Mouse (Mus musculus) MEL (cell line): ENCODE measurements around the gene Nap1l1. TPM values are rescaled to one million over a fixed set of nuclear protein-coding genes. Genes with fewer than 3 reads are reported as not detected.
A peak's percentile ranks its signal among the peaks of the same experiment; 100 is the strongest.

ENCODE experiments used
- DNase-seq: peaks from one replicate; pipeline ENCODE4 v3.0.0; 2011; ENCODE audit warnings: low read depth, low spot score
- H3K27ac ChIP-seq: 2 replicates; pipeline ENCODE4 v1.5.1; 2012; ENCODE audit warnings: low read depth, mild to moderate bottlenecking, control low read depth, low read length, moderate library complexity; ENCODE audit not compliant: control insufficient read depth
- H3K27me3 ChIP-seq, 2 experiments: fragments of 150-350 bp in 1 of 2; sonication (generic) in 1 of 2; 2 replicates each; pipeline ENCODE4 v1.6.1; 2012; ENCODE audit warnings: low read length in 2 of 2, mild to moderate bottlenecking in 2 of 2, improper control_type of control experiment in 1 of 2, moderate library complexity in 1 of 2; ENCODE audit not compliant: insufficient read depth in 2 of 2, control insufficient read depth in 1 of 2
- H3K36me3 ChIP-seq, 2 experiments: 2 replicates each; pipeline ENCODE4 v1.6.1; 2012 to 2014; ENCODE audit warnings: low read length in 2 of 2, improper control_type of control experiment in 1 of 2, inconsistent platforms in 1 of 2, mild to moderate bottlenecking in 1 of 2; ENCODE audit not compliant: insufficient read depth in 2 of 2, control insufficient read depth in 1 of 2
- H3K4me1 ChIP-seq, 2 experiments: fragments of 150-350 bp in 1 of 2; sonication (generic) in 1 of 2; 2 replicates each; pipeline ENCODE4 v1.6.1; 2012; ENCODE audit warnings: low read length in 2 of 2, improper control_type of control experiment in 1 of 2, mild to moderate bottlenecking in 1 of 2; ENCODE audit not compliant: insufficient read depth in 2 of 2, control insufficient read depth in 1 of 2
- H3K4me3 ChIP-seq, 2 experiments: fragments of 150-350 bp in 1 of 2; sonication (generic) in 1 of 2; 2 replicates each; pipeline ENCODE4 v1.5.1; 2012; ENCODE audit warnings: low read depth in 2 of 2, low read length in 2 of 2, mild to moderate bottlenecking in 2 of 2, moderate library complexity in 2 of 2, control low read depth in 1 of 2, improper control_type of control experiment in 1 of 2; ENCODE audit not compliant: control insufficient read depth in 1 of 2, insufficient read depth in 1 of 2
- H3K79me2 ChIP-seq: 2 replicates; pipeline ENCODE4 v1.6.1; 2012; ENCODE audit warnings: mild to moderate bottlenecking, low read length, moderate library complexity; ENCODE audit not compliant: control insufficient read depth, poor library complexity, insufficient read depth
- H3K9ac ChIP-seq: 2 replicates; pipeline ENCODE4 v1.6.1; 2012; ENCODE audit warnings: low read depth, mild to moderate bottlenecking, control low read depth, low read length, moderate library complexity; ENCODE audit not compliant: control insufficient read depth, poor library complexity, severe bottlenecking
- H3K9me3 ChIP-seq: fragments of 150-350 bp; sonication (generic); replicated peaks from 2 replicates; pipeline ENCODE4 v1.6.1; 2012; ENCODE audit warnings: mild to moderate bottlenecking, low read length, improper control_type of control experiment, moderate library complexity; ENCODE audit not compliant: insufficient read depth
- BHLHE40 ChIP-seq: IDR thresholded peaks from 2 replicates; pipeline ENCODE4 v1.6.1; 2012; ENCODE audit warnings: low read depth, mild to moderate bottlenecking, inconsistent platforms, low read length, improper control_type of control experiment, borderline replicate concordance
- CHD1 ChIP-seq: IDR thresholded peaks from 2 replicates; pipeline ENCODE4 v1.6.1; 2012; ENCODE audit warnings: low read depth, mild to moderate bottlenecking, inconsistent platforms, low read length, improper control_type of control experiment
- CTCF ChIP-seq, 3 experiments: IDR thresholded peaks in 2 of 3; conservative IDR thresholded peaks in 1 of 3; 2 replicates each; pipeline ENCODE4 v1.5.1; 2011 to 2012; ENCODE audit warnings: low read length in 3 of 3, low read depth in 2 of 3, mild to moderate bottlenecking in 2 of 3, improper control_type of control experiment in 1 of 3, inconsistent platforms in 1 of 3, mixed read lengths in 1 of 3, moderate library complexity in 1 of 3; ENCODE audit not compliant: control insufficient read depth in 1 of 3, insufficient read depth in 1 of 3, poor library complexity in 1 of 3, severe bottlenecking in 1 of 3
- E2F4 ChIP-seq: IDR thresholded peaks from 2 replicates; pipeline ENCODE4 v1.6.1; 2011; ENCODE audit warnings: low read depth, low read length, improper control_type of control experiment, borderline replicate concordance
- ELF1 ChIP-seq: IDR thresholded peaks from 2 replicates; pipeline ENCODE4 v1.6.1; 2014; ENCODE audit warnings: low read depth, mild to moderate bottlenecking, inconsistent platforms, low read length, improper control_type of control experiment, moderate library complexity
- EP300 ChIP-seq, 2 experiments: IDR thresholded peaks; 2 replicates each; pipeline ENCODE4 v1.6.1; 2011; ENCODE audit warnings: improper control_type of control experiment in 2 of 2, low read length in 2 of 2, low read depth in 1 of 2, mild to moderate bottlenecking in 1 of 2
- ETS1 ChIP-seq: IDR thresholded peaks from 2 replicates; pipeline ENCODE4 v1.6.1; 2012; ENCODE audit warnings: low read depth, mild to moderate bottlenecking, inconsistent platforms, low read length, improper control_type of control experiment, moderate library complexity
- GATA1 ChIP-seq: IDR thresholded peaks from 2 replicates; pipeline ENCODE4 v1.6.1; 2011; ENCODE audit warnings: low read depth, low read length, improper control_type of control experiment
- HCFC1 ChIP-seq: IDR thresholded peaks from 2 replicates; pipeline ENCODE4 v1.6.1; 2012; ENCODE audit warnings: low read depth, mild to moderate bottlenecking, inconsistent platforms, low read length, improper control_type of control experiment, moderate library complexity
- JUND ChIP-seq: IDR thresholded peaks from 2 replicates; pipeline ENCODE4 v1.6.1; 2011; ENCODE audit warnings: low read depth, mild to moderate bottlenecking, improper control_type of control experiment, low read length
- MAFK ChIP-seq: IDR thresholded peaks from 2 replicates; pipeline ENCODE4 v1.6.1; 2011; ENCODE audit warnings: low read depth, mild to moderate bottlenecking, low read length, improper control_type of control experiment, borderline replicate concordance
- MAX ChIP-seq: IDR thresholded peaks from 2 replicates; pipeline ENCODE4 v1.6.1; 2011; ENCODE audit warnings: low read length, improper control_type of control experiment
- MAZ ChIP-seq: IDR thresholded peaks from 2 replicates; pipeline ENCODE4 v1.6.1; 2012; ENCODE audit warnings: low read depth, mild to moderate bottlenecking, inconsistent platforms, low read length, improper control_type of control experiment
- MXI1 ChIP-seq: IDR thresholded peaks from 2 replicates; pipeline ENCODE4 v1.6.1; 2011; ENCODE audit warnings: mild to moderate bottlenecking, low read depth, low read length, improper control_type of control experiment
- NELFE ChIP-seq: IDR thresholded peaks from 2 replicates; pipeline ENCODE4 v1.6.1; 2011; ENCODE audit warnings: low read depth, low read length, improper control_type of control experiment
- NRF1 ChIP-seq: IDR thresholded peaks from 2 replicates; pipeline ENCODE4 v1.6.1; 2014; ENCODE audit warnings: low read depth, mild to moderate bottlenecking, inconsistent platforms, low read length, improper control_type of control experiment, moderate library complexity; ENCODE audit not compliant: poor library complexity, insufficient read depth, severe bottlenecking
- POLR2AphosphoS2 ChIP-seq: IDR thresholded peaks from 2 replicates; pipeline ENCODE4 v1.6.1; 2011; ENCODE audit warnings: low read length, improper control_type of control experiment
- RAD21 ChIP-seq: IDR thresholded peaks from 2 replicates; pipeline ENCODE4 v1.6.1; 2011; ENCODE audit warnings: mild to moderate bottlenecking, low read depth, low read length, improper control_type of control experiment
- SIN3A ChIP-seq: IDR thresholded peaks from 2 replicates; pipeline ENCODE4 v1.6.1; 2012; ENCODE audit warnings: low read length, improper control_type of control experiment, inconsistent platforms
- TCF12 ChIP-seq: IDR thresholded peaks from 2 replicates; pipeline ENCODE4 v1.6.1; 2014; ENCODE audit warnings: low read depth, mild to moderate bottlenecking, inconsistent platforms, low read length, improper control_type of control experiment, moderate library complexity
- UBTF ChIP-seq: IDR thresholded peaks from 2 replicates; pipeline ENCODE4 v1.6.1; 2012; ENCODE audit warnings: low read depth, mild to moderate bottlenecking, inconsistent platforms, low read length, improper control_type of control experiment, moderate library complexity, borderline replicate concordance; ENCODE audit not compliant: insufficient read depth
- USF2 ChIP-seq, 2 experiments: IDR thresholded peaks; 2 replicates each; pipeline ENCODE4 v1.6.1; 2011 to 2012; ENCODE audit warnings: improper control_type of control experiment in 2 of 2, low read length in 2 of 2, borderline replicate concordance in 1 of 2, inconsistent platforms in 1 of 2, low read depth in 1 of 2, mild to moderate bottlenecking in 1 of 2; ENCODE audit not compliant: insufficient read depth in 1 of 2
- ZC3H11A ChIP-seq: IDR thresholded peaks from 2 replicates; pipeline ENCODE4 v1.6.1; 2012; ENCODE audit warnings: low read depth, mild to moderate bottlenecking, inconsistent platforms, low read length, improper control_type of control experiment
- ZMIZ1 ChIP-seq: IDR thresholded peaks from 2 replicates; pipeline ENCODE4 v1.6.1; 2012; ENCODE audit warnings: low read depth, mild to moderate bottlenecking, inconsistent platforms, low read length, improper control_type of control experiment, moderate library complexity
- ZNF384 ChIP-seq: IDR thresholded peaks from 2 replicates; pipeline ENCODE4 v1.6.1; 2012; ENCODE audit warnings: low read depth, mild to moderate bottlenecking, inconsistent platforms, low read length, improper control_type of control experiment
- polyA plus RNA-seq, 2 experiments: library from polyadenylated mRNA; stranded (reverse) in 1 of 2; unstranded in 1 of 2; fragments of >175 nt in 1 of 2; fragments of >200 nt in 1 of 2; gene quantifications; 2 replicates each; pipeline versions ENCODE4 v1.2.1 to v1.2.4; 2012; ENCODE audit warnings: low replicate concordance in 2 of 2, low read depth in 1 of 2; ENCODE audit not compliant: insufficient read length in 2 of 2, insufficient read depth in 1 of 2, missing spikeins in 1 of 2
- total RNA-seq: library from RNA; depleted of rRNA; stranded (reverse); fragments of 300-350 nt; gene quantifications from 2 replicates; pipeline ENCODE4 v1.2.3, GENCODE M21; 2012

Gene Nap1l1
- total and polyA plus RNA-seq, 3 experiments = 183 to 591 (median 296) TPM

DNA sequence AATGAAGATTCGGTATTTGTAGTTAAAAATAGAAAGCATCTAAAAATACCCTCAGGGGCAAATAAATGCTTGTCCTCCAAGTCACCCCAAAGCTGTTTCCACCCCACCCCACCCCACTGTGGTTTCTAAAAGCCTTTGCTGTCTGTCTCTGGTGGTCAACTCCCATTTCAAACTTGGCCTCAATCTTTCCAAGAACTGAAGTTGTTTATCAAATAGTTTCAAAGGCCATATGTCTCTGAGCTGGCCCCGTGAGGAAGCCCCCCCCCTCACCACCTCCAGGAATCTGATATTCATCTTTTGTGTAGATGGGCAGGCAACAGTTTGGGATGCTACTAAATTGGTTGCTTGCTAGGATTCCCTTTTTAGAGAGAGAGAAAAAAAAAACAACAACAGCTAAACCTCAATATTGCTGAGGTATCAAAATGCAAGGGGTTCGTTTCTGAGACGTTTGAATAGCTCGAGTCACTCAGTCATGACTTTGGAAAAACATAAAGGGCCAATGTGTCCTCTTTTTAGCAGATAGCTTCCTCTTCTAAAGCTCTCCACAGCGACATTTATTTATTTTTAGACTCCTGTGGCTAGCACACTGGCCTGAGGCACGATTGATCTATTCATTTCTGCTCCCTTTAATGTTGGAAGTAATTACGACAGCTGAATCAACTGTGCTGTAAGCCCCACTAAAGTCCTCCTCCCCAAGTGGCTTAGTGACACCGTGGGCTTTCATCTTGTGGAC, 26.9 kb upstream of the Nap1l1 start:
- TF ChIP-seq EP300 (IDR thresholded peaks at IDR 0.05; ENCODE audit: low read depth in 1 of 2, low read length in 2 of 2) = 0 out of 4 replicates have a peak, but pooled peaks have one; percentile 8 to 32
- no peak for TF ChIP-seq CHD1
- no peak for TF ChIP-seq POLR2AphosphoS2
- TF ChIP-seq TCF12 = 0 out of 2 replicates have a peak, but pooled peaks have one; percentile 24
- no peak for TF ChIP-seq USF2 (IDR thresholded peaks at IDR 0.05; ENCODE audit: borderline replicate concordance in 1 of 2, insufficient read depth in 1 of 2, low read depth in 1 of 2, low read length in 2 of 2)
- peak; percentile 38; the same call in 1 of the 2 replicates for TF ChIP-seq ETS1
- TF ChIP-seq UBTF = no peak
- TF ChIP-seq MAFK = peak; percentile 58
- no peak for TF ChIP-seq ZMIZ1
- TF ChIP-seq CTCF (IDR thresholded peaks at IDR 0.05 in 2 of 3, conservative IDR thresholded peaks at IDR 0.05 in 1 of 3; ENCODE audit: control insufficient read depth in 1 of 3, insufficient read depth in 1 of 3, low read depth in 2 of 3, low read length in 3 of 3, poor library complexity in 1 of 3, severe bottlenecking in 1 of 3) = no peak
- no peak for TF ChIP-seq ZC3H11A
- no peak for TF ChIP-seq JUND
- 0 out of 2 replicates have a peak, but pooled peaks have one; percentile 34 for TF ChIP-seq SIN3A
- peak; percentile 32; the same call in 1 of the 2 replicates for TF ChIP-seq ZNF384
- no peak for TF ChIP-seq RAD21
- no peak for TF ChIP-seq BHLHE40
- TF ChIP-seq MAX = no peak
- no peak for TF ChIP-seq HCFC1
- no peak for TF ChIP-seq MXI1
- TF ChIP-seq ELF1 = no peak
- no peak for TF ChIP-seq NRF1
- no peak for TF ChIP-seq GATA1
- no peak for TF ChIP-seq NELFE
- TF ChIP-seq E2F4 = no peak
- TF ChIP-seq MAZ = no peak
- no peaks in the 10 kb centered on the region for H3K79me2 ChIP-seq
- H3K36me3 ChIP-seq = peaks cover 0 to 22% of the 10 kb centered on the region in 2 experiments; a peak in 2 of 4 replicates
- no peaks in the 10 kb centered on the region for H3K27me3 ChIP-seq
- H3K4me3 ChIP-seq = 0 out of 4 replicates have a peak overlapping the region, but pooled peaks have one; percentile 1 to 10
- peaks cover 13 to 25% of the 10 kb centered on the region in 2 experiments for H3K4me1 ChIP-seq
- DNase-seq = peak; percentile 50
- no peaks in the 10 kb centered on the region for H3K9me3 ChIP-seq
- peak overlapping the region; percentile 39; the same call in 1 of the 2 replicates for H3K27ac ChIP-seq
- no peak overlapping the region for H3K9ac ChIP-seq
